Mouse (Mus musculus) heart, embryonic 15.5 days (tissue): ENCODE measurements around the gene Cadps2. TPM values are rescaled to one million over a fixed set of nuclear protein-coding genes. Genes with fewer than 3 reads are reported as not detected.

ENCODE experiments used
- ATAC-seq: fragments of 200-750 bp; cut with Nextera tagmentation; replicated peaks from 2 replicates; pipeline ENCODE4 v1.8.0; 2017; ENCODE audit warnings: low read depth, moderate TSS enrichment; ENCODE audit not compliant: insufficient number of reproducible peaks, insufficient read depth, low FRiP score
- H3K27ac ChIP-seq: fragments of 300-500 bp; sonication (generic); 2 replicates; pipeline ENCODE4 v1.5.1; 2015; ENCODE audit warnings: mild to moderate bottlenecking, inconsistent platforms
- H3K27me3 ChIP-seq: fragments of 300-500 bp; sonication (generic); 2 replicates; pipeline ENCODE4 v1.6.1; 2015; ENCODE audit warnings: inconsistent platforms
- H3K36me3 ChIP-seq: fragments of 300-500 bp; sonication (generic); 2 replicates; pipeline ENCODE4 v1.6.1; 2015; ENCODE audit warnings: mild to moderate bottlenecking, inconsistent platforms
- H3K4me1 ChIP-seq: fragments of 300-500 bp; sonication (generic); replicated peaks from 2 replicates; pipeline ENCODE4 v1.6.1; 2015; ENCODE audit warnings: inconsistent platforms
- H3K4me2 ChIP-seq: fragments of 300-500 bp; sonication (generic); 2 replicates; pipeline ENCODE4 v1.6.1; 2015; ENCODE audit warnings: inconsistent platforms, mild to moderate bottlenecking, moderate library complexity
- H3K4me3 ChIP-seq: fragments of 300-500 bp; sonication (generic); 2 replicates; pipeline ENCODE4 v1.5.1; 2015; ENCODE audit warnings: mild to moderate bottlenecking, inconsistent platforms
- H3K9ac ChIP-seq: fragments of 300-500 bp; sonication (generic); 2 replicates; pipeline ENCODE4 v1.6.1; 2015; ENCODE audit warnings: mild to moderate bottlenecking, inconsistent platforms
- H3K9me3 ChIP-seq: fragments of 300-500 bp; sonication (generic); replicated peaks from 2 replicates; pipeline ENCODE4 v1.6.1; 2016; ENCODE audit warnings: inconsistent platforms
- WGBS: fragments of 180-500 bp; shearing (Covaris S2); methylation state at CpG from one replicate; pipeline ENCODE4 v1.1.7; 2015; ENCODE audit warnings: mixed read lengths; 5-methylcytosine and 5-hydroxymethylcytosine counted together
- polyA plus RNA-seq: library from polyadenylated mRNA; unstranded; fragments of >200 nt; fragmentation: Nextera tagmentation; extraction: Ambion mirVana; gene quantifications from 2 replicates; pipeline ENCODE4 v1.2.1, GENCODE M21; 2015

Gene Cadps2
- polyA plus RNA-seq, 1 experiment from 2014 or later = 1.3 TPM

GRCm38 (mm10) chr6:23457748-23458147 lies 381.5 kb downstream of the Cadps2 start:
- Histone ChIP-seq H3K9ac (no peak overlapping the region), H3K4me1 (no peaks in the 10 kb centered on the region), H3K36me3 (no peaks in the 10 kb centered on the region), H3K9me3 (no peaks in the 10 kb centered on the region), H3K4me3 (no peak overlapping the region), H3K27me3 (no peaks in the 10 kb centered on the region), H3K4me2 (no peak overlapping the region), H3K27ac (no peak overlapping the region)
- no peak for ATAC-seq
- 5% methylated on average over 5 of the region's 5 CpGs for WGBS

- Histone ChIP-seq H3K4me1 (no peaks in the 10 kb centered on the region), H3K4me3 (no peak overlapping the region), H3K4me2 (no peak overlapping the region), H3K27me3 (no peaks in the 10 kb centered on the region), H3K9me3 (no peaks in the 10 kb centered on the region), H3K27ac (no peak overlapping the region), H3K36me3 (no peaks in the 10 kb centered on the region), H3K9ac (no peak overlapping the region)
- WGBS = 53% methylated on average over 5 of the region's 5 CpGs
- ATAC-seq = no peak
Observed at GRCm38 (mm10) chr6:23453907-23454306, 385.3 kb downstream of the Cadps2 start.

- no peak overlapping the region for H3K9ac ChIP-seq
- H3K4me1 ChIP-seq = no peaks in the 10 kb centered on the region
- ATAC-seq = no peak
- no peak overlapping the region for H3K4me3 ChIP-seq
- no peak overlapping the region for H3K27ac ChIP-seq
- H3K36me3 ChIP-seq = no peaks in the 10 kb centered on the region
- H3K4me2 ChIP-seq = no peak overlapping the region
- H3K27me3 ChIP-seq = no peaks in the 10 kb centered on the region
- 58% methylated on average over 3 of the region's 3 CpGs for WGBS
- no peaks in the 10 kb centered on the region for H3K9me3 ChIP-seq
Observed at GRCm38 (mm10) chr6:23439897-23440296, 399.3 kb downstream of the Cadps2 start.

GRCm38 (mm10) chr6:23410256-23411049 lies 428.8 kb downstream of the Cadps2 start:
- 10% methylated on average over 12 of the region's 12 CpGs for WGBS
- no peak overlapping the region for H3K4me2 ChIP-seq

GRCm38 (mm10) chr6:23394131-23394530 lies 445.1 kb downstream of the Cadps2 start:
- no peaks in the 10 kb centered on the region for H3K36me3 ChIP-seq

More at GRCm38 (mm10) chr6:23410256-23411049, 428.8 kb downstream of the Cadps2 start:
- no peaks in the 10 kb centered on the region for H3K4me1 ChIP-seq
- no peak overlapping the region for H3K9ac ChIP-seq
- no peaks in the 10 kb centered on the region for H3K36me3 ChIP-seq
- no peak for ATAC-seq
- no peaks in the 10 kb centered on the region for H3K9me3 ChIP-seq
- H3K27me3 ChIP-seq = no peaks in the 10 kb centered on the region
- no peak overlapping the region for H3K4me3 ChIP-seq
- H3K27ac ChIP-seq = no peak overlapping the region

GRCm38 (mm10) chr6:23392711-23393110 lies 446.5 kb downstream of the Cadps2 start:
- Histone ChIP-seq H3K4me1 (no peaks in the 10 kb centered on the region), H3K27ac (no peak overlapping the region), H3K9me3 (no peaks in the 10 kb centered on the region), H3K4me2 (no peak overlapping the region), H3K27me3 (no peaks in the 10 kb centered on the region), H3K9ac (no peak overlapping the region), H3K4me3 (no peak overlapping the region), H3K36me3 (no peaks in the 10 kb centered on the region)
- WGBS = 86% methylated on average over 4 of the region's 4 CpGs
- no peak for ATAC-seq

More at GRCm38 (mm10) chr6:23394131-23394530, 445.1 kb downstream of the Cadps2 start:
- H3K9me3 ChIP-seq = no peaks in the 10 kb centered on the region
- H3K4me2 ChIP-seq = no peak overlapping the region
- H3K27me3 ChIP-seq = no peaks in the 10 kb centered on the region
- H3K9ac ChIP-seq = no peak overlapping the region
- H3K4me1 ChIP-seq = no peaks in the 10 kb centered on the region
- no peak overlapping the region for H3K4me3 ChIP-seq
- WGBS = 72% methylated on average over 2 of the region's 2 CpGs
- no peak for ATAC-seq
- H3K27ac ChIP-seq = no peak overlapping the region

- Histone ChIP-seq H3K27me3 (no peaks in the 10 kb centered on the region), H3K9ac (no peak overlapping the region)
- 46% methylated on average over 5 of the region's 5 CpGs for WGBS
Observed at GRCm38 (mm10) chr6:23386711-23387110, 452.5 kb downstream of the Cadps2 start.

GRCm38 (mm10) chr6:23383004-23383347 lies 456.2 kb downstream of the Cadps2 start:
- no peak overlapping the region for H3K9ac ChIP-seq
- H3K4me2 ChIP-seq = no peak overlapping the region
- no peak overlapping the region for H3K4me3 ChIP-seq
- no peaks in the 10 kb centered on the region for H3K27me3 ChIP-seq
- no peaks in the 10 kb centered on the region for H3K36me3 ChIP-seq
- no peaks in the 10 kb centered on the region for H3K9me3 ChIP-seq
- WGBS = 41% methylated on average over 1 of the region's 1 CpGs
- no peak overlapping the region for H3K27ac ChIP-seq
- no peak for ATAC-seq
- no peaks in the 10 kb centered on the region for H3K4me1 ChIP-seq

More at GRCm38 (mm10) chr6:23386711-23387110, 452.5 kb downstream of the Cadps2 start:
- Histone ChIP-seq H3K36me3 (no peaks in the 10 kb centered on the region), H3K4me3 (no peak overlapping the region), H3K4me1 (no peaks in the 10 kb centered on the region), H3K9me3 (no peaks in the 10 kb centered on the region), H3K27ac (no peak overlapping the region), H3K4me2 (no peak overlapping the region)
- ATAC-seq = no peak

GRCm38 (mm10) chr6:23382283-23383003 lies 456.8 kb downstream of the Cadps2 start:
- Histone ChIP-seq H3K9ac (no peak overlapping the region), H3K4me3 (no peak overlapping the region), H3K27me3 (no peaks in the 10 kb centered on the region), H3K9me3 (no peaks in the 10 kb centered on the region), H3K36me3 (no peaks in the 10 kb centered on the region), H3K27ac (no peak overlapping the region), H3K4me1 (no peaks in the 10 kb centered on the region), H3K4me2 (no peak overlapping the region)
- WGBS = 51% methylated on average over 12 of the region's 12 CpGs
- no peak for ATAC-seq

- Histone ChIP-seq H3K4me2 (no peak overlapping the region), H3K4me1 (no peaks in the 10 kb centered on the region), H3K36me3 (no peaks in the 10 kb centered on the region), H3K4me3 (no peak overlapping the region), H3K27ac (no peak overlapping the region), H3K27me3 (no peaks in the 10 kb centered on the region), H3K9ac (no peak overlapping the region), H3K9me3 (no peaks in the 10 kb centered on the region)
- WGBS = 84% methylated on average over 7 of the region's 7 CpGs
- ATAC-seq = no peak
Observed at GRCm38 (mm10) chr6:23376327-23376726, 462.9 kb downstream of the Cadps2 start.

GRCm38 (mm10) chr6:23361842-23362451 lies 477.3 kb downstream of the Cadps2 start:
- no peaks in the 10 kb centered on the region for H3K9me3 ChIP-seq
- H3K27me3 ChIP-seq = no peaks in the 10 kb centered on the region
- WGBS = 72% methylated on average over 8 of the region's 8 CpGs
- H3K4me3 ChIP-seq = no peak overlapping the region
- H3K4me1 ChIP-seq = no peaks in the 10 kb centered on the region
- no peak overlapping the region for H3K9ac ChIP-seq
- no peaks in the 10 kb centered on the region for H3K36me3 ChIP-seq
- H3K27ac ChIP-seq = no peak overlapping the region
- H3K4me2 ChIP-seq = no peak overlapping the region
- ATAC-seq = no peak
